Mouse (Mus musculus): ENCODE measurements around the gene Usp47. TPM values are rescaled to one million over a fixed set of nuclear protein-coding genes. Genes with fewer than 3 reads are reported as not detected.

Gene Usp47
- polyA plus RNA-seq, 1 experiment from 2014 or later, result 106 TPM

GRCm38 (mm10) chr7:111999376-111999775, 23.9 kb upstream of the Usp47 start:
- H3K27ac ChIP-seq (replicated peaks; ENCODE audit: low read depth, low read length), result no peak overlapping the region
- H3K4me2 ChIP-seq (ENCODE audit: low read length), result no peak overlapping the region
- DNase-seq (no peak), ATAC-seq (ENCODE audit: low FRiP score, low TSS enrichment) (no peak)
- H3K36me3 ChIP-seq (ENCODE audit: control insufficient read depth, insufficient read depth, low read length), result no peaks in the 10 kb centered on the region
- no peaks in the 10 kb centered on the region for H3K27me3 ChIP-seq (ENCODE audit: control insufficient read depth, insufficient read depth, low read length)
- no peak overlapping the region for H3K9ac ChIP-seq (replicated peaks; ENCODE audit: low read length)
- H3K4me1 ChIP-seq (ENCODE audit: control insufficient read depth, insufficient read depth, low read length), result no peaks in the 10 kb centered on the region
- H3K4me3 ChIP-seq (replicated peaks; ENCODE audit: low read depth, low read length), result no peak overlapping the region
- no peaks in the 10 kb centered on the region for H3K9me3 ChIP-seq (ENCODE audit: control insufficient read depth, low read length)

- WGBS, result 97% methylated on average over 1 of the region's 1 CpGs
- no peak overlapping the region for H3K4me2 ChIP-seq (ENCODE audit: low read length)
- no peaks in the 10 kb centered on the region for H3K36me3 ChIP-seq (ENCODE audit: control insufficient read depth, insufficient read depth, low read length)
- no peaks in the 10 kb centered on the region for H3K4me1 ChIP-seq (ENCODE audit: control insufficient read depth, insufficient read depth, low read length)
- H3K27me3 ChIP-seq (ENCODE audit: control insufficient read depth, insufficient read depth, low read length), result no peaks in the 10 kb centered on the region
- H3K9ac ChIP-seq (replicated peaks; ENCODE audit: low read length), result no peak overlapping the region
- H3K4me3 ChIP-seq (replicated peaks; ENCODE audit: low read depth, low read length), result no peak overlapping the region
- DNase-seq (no peak), ATAC-seq (ENCODE audit: low FRiP score, low TSS enrichment) (no peak)
- no peak overlapping the region for H3K27ac ChIP-seq (replicated peaks; ENCODE audit: low read depth, low read length)
- H3K9me3 ChIP-seq (ENCODE audit: control insufficient read depth, low read length), result no peaks in the 10 kb centered on the region
These were observed 23.1 kb upstream of the Usp47 start for GRCm38 (mm10) chr7:112000166-112000565.

- Histone ChIP-seq H3K36me3 (ENCODE audit: control insufficient read depth, insufficient read depth, low read length) (no peaks in the 10 kb centered on the region), H3K4me1 (ENCODE audit: control insufficient read depth, insufficient read depth, low read length) (no peaks in the 10 kb centered on the region), H3K27me3 (ENCODE audit: control insufficient read depth, insufficient read depth, low read length) (no peaks in the 10 kb centered on the region), H3K4me3 (replicated peaks; ENCODE audit: low read depth, low read length) (no peak overlapping the region), H3K4me2 (ENCODE audit: low read length) (no peak overlapping the region), H3K27ac (replicated peaks; ENCODE audit: low read depth, low read length) (no peak overlapping the region), H3K9me3 (ENCODE audit: control insufficient read depth, low read length) (no peaks in the 10 kb centered on the region), H3K9ac (replicated peaks; ENCODE audit: low read length) (no peak overlapping the region)
- ATAC-seq (ENCODE audit: low FRiP score, low TSS enrichment), result no peak
- WGBS, result 70% methylated on average over 2 of the region's 2 CpGs
- no peak for DNase-seq
These were observed 12.8 kb upstream of the Usp47 start for GRCm38 (mm10) chr7:112010511-112010910.

GRCm38 (mm10) chr7:112010976-112011375, 12.3 kb upstream of the Usp47 start:
- Histone ChIP-seq H3K27me3 (ENCODE audit: control insufficient read depth, insufficient read depth, low read length) (no peaks in the 10 kb centered on the region), H3K9me3 (ENCODE audit: control insufficient read depth, low read length) (no peaks in the 10 kb centered on the region), H3K4me2 (ENCODE audit: low read length) (no peak overlapping the region), H3K9ac (replicated peaks; ENCODE audit: low read length) (no peak overlapping the region), H3K36me3 (ENCODE audit: control insufficient read depth, insufficient read depth, low read length) (no peaks in the 10 kb centered on the region), H3K4me3 (replicated peaks; ENCODE audit: low read depth, low read length) (no peak overlapping the region), H3K27ac (replicated peaks; ENCODE audit: low read depth, low read length) (no peak overlapping the region), H3K4me1 (ENCODE audit: control insufficient read depth, insufficient read depth, low read length) (no peaks in the 10 kb centered on the region)
- 84% methylated on average over 4 of the region's 4 CpGs for WGBS
- ATAC-seq (ENCODE audit: low FRiP score, low TSS enrichment) (no peak), DNase-seq (no peak)

GRCm38 (mm10) chr7:112012102-112012501, 11.2 kb upstream of the Usp47 start:
- Histone ChIP-seq H3K27ac (replicated peaks; ENCODE audit: low read depth, low read length) (no peak overlapping the region), H3K27me3 (ENCODE audit: control insufficient read depth, insufficient read depth, low read length) (no peaks in the 10 kb centered on the region), H3K4me2 (ENCODE audit: low read length) (no peak overlapping the region), H3K4me1 (ENCODE audit: control insufficient read depth, insufficient read depth, low read length) (no peaks in the 10 kb centered on the region), H3K9ac (replicated peaks; ENCODE audit: low read length) (no peak overlapping the region), H3K4me3 (replicated peaks; ENCODE audit: low read depth, low read length) (no peak overlapping the region), H3K9me3 (ENCODE audit: control insufficient read depth, low read length) (no peaks in the 10 kb centered on the region), H3K36me3 (ENCODE audit: control insufficient read depth, insufficient read depth, low read length) (no peaks in the 10 kb centered on the region)
- WGBS, result 81% methylated on average over 5 of the region's 5 CpGs
- DNase-seq (no peak), ATAC-seq (ENCODE audit: low FRiP score, low TSS enrichment) (no peak)

GRCm38 (mm10) chr7:112012621-112013177, 10.6 kb upstream of the Usp47 start:
- DNase-seq (no peak), ATAC-seq (ENCODE audit: low FRiP score, low TSS enrichment) (no peak)
- WGBS, result 91% methylated on average over 6 of the region's 6 CpGs
- H3K36me3 ChIP-seq (ENCODE audit: control insufficient read depth, insufficient read depth, low read length), result no peaks in the 10 kb centered on the region
- no peak overlapping the region for H3K4me2 ChIP-seq (ENCODE audit: low read length)
- no peak overlapping the region for H3K9ac ChIP-seq (replicated peaks; ENCODE audit: low read length)
- no peak overlapping the region for H3K4me3 ChIP-seq (replicated peaks; ENCODE audit: low read depth, low read length)
- H3K27me3 ChIP-seq (ENCODE audit: control insufficient read depth, insufficient read depth, low read length), result no peaks in the 10 kb centered on the region
- H3K27ac ChIP-seq (replicated peaks; ENCODE audit: low read depth, low read length), result no peak overlapping the region
- H3K4me1 ChIP-seq (ENCODE audit: control insufficient read depth, insufficient read depth, low read length), result no peaks in the 10 kb centered on the region
- H3K9me3 ChIP-seq (ENCODE audit: control insufficient read depth, low read length), result no peaks in the 10 kb centered on the region

GRCm38 (mm10) chr7:112014148-112014547, 9.2 kb upstream of the Usp47 start:
- Histone ChIP-seq H3K9ac (replicated peaks; ENCODE audit: low read length) (no peak overlapping the region), H3K27ac (replicated peaks; ENCODE audit: low read depth, low read length) (no peak overlapping the region), H3K4me1 (ENCODE audit: control insufficient read depth, insufficient read depth, low read length) (no peaks in the 10 kb centered on the region), H3K4me2 (ENCODE audit: low read length) (no peak overlapping the region), H3K9me3 (ENCODE audit: control insufficient read depth, low read length) (no peaks in the 10 kb centered on the region), H3K4me3 (replicated peaks; ENCODE audit: low read depth, low read length) (no peak overlapping the region), H3K36me3 (ENCODE audit: control insufficient read depth, insufficient read depth, low read length) (no peaks in the 10 kb centered on the region), H3K27me3 (ENCODE audit: control insufficient read depth, insufficient read depth, low read length) (no peaks in the 10 kb centered on the region)
- 68% methylated on average over 2 of the region's 2 CpGs for WGBS
- DNase-seq (no peak), ATAC-seq (ENCODE audit: low FRiP score, low TSS enrichment) (no peak)

- peaks cover 27% of the 10 kb centered on the region for H3K4me1 ChIP-seq (ENCODE audit: control insufficient read depth, insufficient read depth, low read length)
- H3K9me3 ChIP-seq (ENCODE audit: control insufficient read depth, low read length), result no peaks in the 10 kb centered on the region
- H3K9ac ChIP-seq (replicated peaks; ENCODE audit: low read length), result peak overlapping the region; percentile 98
- H3K27me3 ChIP-seq (ENCODE audit: control insufficient read depth, insufficient read depth, low read length), result no peaks in the 10 kb centered on the region
- peak overlapping the region; percentile 98 for H3K27ac ChIP-seq (replicated peaks; ENCODE audit: low read depth, low read length)
- peak overlapping the region; percentile 84 for H3K4me2 ChIP-seq (ENCODE audit: low read length)
- DNase-seq (peak; percentile 52), ATAC-seq (ENCODE audit: low FRiP score, low TSS enrichment) (peak; percentile 55)
- 10% methylated on average over 17 of the region's 17 CpGs for WGBS
- peak overlapping the region; percentile 88 for H3K4me3 ChIP-seq (replicated peaks; ENCODE audit: low read depth, low read length)
- no peaks in the 10 kb centered on the region for H3K36me3 ChIP-seq (ENCODE audit: control insufficient read depth, insufficient read depth, low read length)
These were observed 676 bp upstream of the Usp47 start for GRCm38 (mm10) chr7:112022506-112023149.

All from midbrain, embryonic 14.5 days (tissue).